Mouse (Mus musculus): ENCODE measurements around the gene Tunar.

Gene Tunar

DNA sequence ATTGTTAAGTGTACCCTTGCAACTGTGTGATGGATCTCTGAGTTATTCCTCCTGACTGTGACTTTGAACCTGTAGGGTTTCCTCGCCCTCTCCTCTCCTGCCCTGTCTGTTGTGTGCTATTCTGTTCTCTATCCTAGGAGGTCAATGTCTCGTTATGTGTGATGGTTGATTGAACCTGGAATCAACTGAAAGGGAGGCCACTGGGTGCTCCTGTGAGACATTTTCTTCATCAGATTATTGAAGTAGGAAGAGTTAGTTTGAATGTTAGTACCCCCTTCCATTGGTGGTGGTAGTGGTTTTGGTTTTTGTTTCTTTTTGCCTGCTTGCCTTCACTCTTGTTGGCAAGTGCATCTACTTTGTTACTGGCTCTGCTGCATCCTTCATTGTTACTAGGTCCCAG lies at the start of gene Tunar:
Tunar (plus strand) TSS at position 301 of the 400 bp plus-strand sequence.
- no peak for DNase-seq (ENCODE audit: low spot score)

DNA sequence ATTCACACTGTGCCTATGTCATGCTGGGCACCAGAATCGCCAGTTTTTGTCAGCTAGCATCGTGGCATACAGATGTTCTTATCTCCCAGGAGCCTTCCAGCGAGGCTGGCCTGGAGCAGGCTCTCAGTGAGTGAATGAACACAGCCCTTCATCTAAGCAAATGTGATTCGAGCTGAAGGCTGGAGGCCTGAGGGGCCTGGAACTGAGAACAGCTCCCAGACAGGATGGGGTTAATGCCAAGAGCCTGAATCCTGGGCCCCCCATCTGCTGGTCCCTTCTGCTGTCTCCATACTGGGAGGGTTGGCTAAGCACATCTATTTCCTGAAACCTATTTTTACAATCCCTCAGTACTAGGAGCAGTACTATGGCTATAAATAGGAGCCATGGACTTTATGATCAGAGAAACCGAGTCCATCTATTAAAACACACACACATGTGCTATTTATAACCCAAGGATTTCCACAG lies 21.1 kb upstream of the Tunar start:
- no peak for DNase-seq (ENCODE audit: low spot score)

DNA sequence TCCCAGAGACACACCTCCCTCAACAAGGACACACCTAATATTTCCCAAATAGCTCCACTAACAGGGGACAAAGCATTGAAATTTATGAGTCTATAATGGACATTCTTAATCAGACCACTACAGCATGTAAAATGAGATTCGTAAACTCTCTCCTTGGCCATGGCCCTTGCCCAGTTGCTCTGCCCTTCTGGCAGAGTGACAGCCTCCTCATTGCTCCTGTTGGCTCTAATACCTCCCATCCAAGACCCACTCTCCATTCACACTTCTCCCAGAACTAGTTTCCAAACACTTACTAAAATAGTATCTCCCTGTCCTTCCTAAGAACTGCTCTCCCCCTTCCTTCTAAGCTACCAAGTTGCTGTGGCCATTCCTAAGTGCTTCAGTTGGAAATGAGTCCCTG lies 19.3 kb upstream of the Tunar start:
- no peak for DNase-seq (ENCODE audit: low spot score)

DNA sequence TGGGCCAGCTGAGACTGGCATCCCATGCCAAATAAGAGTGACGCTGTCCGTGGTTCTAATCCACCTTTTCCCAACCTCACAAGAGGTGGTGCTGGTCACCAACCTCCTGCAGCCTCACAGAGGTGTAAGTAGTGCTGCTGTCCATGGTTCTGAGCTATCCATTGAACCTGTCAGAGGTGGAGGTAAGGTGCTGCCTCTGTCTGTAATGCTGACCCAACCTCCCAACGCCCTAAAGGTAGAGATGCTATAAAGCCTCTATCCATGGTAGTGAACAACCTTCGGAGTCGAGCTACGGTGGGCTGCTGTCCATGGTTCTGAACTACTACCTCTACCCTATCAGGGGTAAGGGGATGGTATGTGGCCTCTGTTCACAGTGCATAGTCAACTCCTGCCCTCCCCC lies 11.5 kb upstream of the Tunar start:
- DNase-seq (ENCODE audit: low spot score) = peak; percentile 76

DNA sequence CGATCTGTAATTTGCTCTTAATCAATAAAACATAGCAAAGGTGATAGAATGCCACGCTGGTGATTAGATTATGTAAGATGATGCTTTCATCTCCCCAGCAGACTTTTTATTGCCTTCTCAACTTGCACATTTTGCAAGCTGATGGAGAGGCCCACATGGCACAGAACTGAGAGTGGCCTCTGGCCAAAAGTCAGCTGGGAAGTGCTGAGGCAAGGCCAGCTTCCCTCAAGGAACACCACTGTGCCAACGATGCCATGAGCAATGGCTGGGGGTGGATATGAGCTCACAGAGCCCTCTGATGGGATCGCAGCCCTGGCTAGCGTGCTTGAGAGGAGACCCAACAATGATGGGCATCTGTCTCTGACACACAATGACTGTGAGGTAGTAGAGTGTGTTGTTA lies 6.6 kb upstream of the Tunar start:
- DNase-seq (ENCODE audit: low spot score) = no peak

DNA sequence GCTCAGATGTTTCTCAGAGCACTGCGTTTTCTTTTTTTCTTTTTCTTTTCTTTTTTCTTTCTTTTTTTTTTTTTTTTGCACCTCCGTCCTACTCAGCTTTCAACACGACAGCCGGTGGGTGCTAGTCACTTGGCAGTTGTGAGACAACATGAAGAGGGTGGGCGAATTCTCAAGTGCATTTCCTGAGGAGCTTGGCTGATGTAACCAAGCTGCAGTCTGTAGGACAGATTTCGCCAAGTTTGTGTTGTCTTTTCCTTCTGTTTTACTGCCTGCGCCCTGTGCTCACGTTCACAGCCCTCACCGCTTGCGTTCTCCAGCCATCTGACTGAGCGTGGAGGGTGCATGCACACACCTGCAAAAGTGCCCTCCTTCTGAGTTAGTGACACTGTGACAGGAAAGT lies 5.3 kb upstream of the Tunar start:
- DNase-seq (ENCODE audit: low spot score) = no peak

DNA sequence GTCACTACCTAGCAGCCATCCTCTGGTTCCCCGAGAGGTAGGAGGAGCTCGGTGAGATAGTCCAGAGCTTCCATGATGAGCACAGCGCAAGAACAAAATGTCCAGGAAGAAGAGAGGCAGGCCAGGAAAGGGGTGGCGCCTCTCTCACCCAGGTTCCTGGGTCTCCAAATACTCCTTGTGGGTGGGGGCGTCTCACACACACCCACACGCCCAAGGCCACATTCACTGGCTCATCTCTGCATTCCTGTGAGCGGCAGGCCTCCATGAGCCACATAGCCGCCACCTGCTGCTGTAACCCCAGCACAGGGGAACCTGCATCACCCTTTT lies 2.4 kb downstream of the Tunar start:
- DNase-seq (ENCODE audit: low spot score) = no peak

DNA sequence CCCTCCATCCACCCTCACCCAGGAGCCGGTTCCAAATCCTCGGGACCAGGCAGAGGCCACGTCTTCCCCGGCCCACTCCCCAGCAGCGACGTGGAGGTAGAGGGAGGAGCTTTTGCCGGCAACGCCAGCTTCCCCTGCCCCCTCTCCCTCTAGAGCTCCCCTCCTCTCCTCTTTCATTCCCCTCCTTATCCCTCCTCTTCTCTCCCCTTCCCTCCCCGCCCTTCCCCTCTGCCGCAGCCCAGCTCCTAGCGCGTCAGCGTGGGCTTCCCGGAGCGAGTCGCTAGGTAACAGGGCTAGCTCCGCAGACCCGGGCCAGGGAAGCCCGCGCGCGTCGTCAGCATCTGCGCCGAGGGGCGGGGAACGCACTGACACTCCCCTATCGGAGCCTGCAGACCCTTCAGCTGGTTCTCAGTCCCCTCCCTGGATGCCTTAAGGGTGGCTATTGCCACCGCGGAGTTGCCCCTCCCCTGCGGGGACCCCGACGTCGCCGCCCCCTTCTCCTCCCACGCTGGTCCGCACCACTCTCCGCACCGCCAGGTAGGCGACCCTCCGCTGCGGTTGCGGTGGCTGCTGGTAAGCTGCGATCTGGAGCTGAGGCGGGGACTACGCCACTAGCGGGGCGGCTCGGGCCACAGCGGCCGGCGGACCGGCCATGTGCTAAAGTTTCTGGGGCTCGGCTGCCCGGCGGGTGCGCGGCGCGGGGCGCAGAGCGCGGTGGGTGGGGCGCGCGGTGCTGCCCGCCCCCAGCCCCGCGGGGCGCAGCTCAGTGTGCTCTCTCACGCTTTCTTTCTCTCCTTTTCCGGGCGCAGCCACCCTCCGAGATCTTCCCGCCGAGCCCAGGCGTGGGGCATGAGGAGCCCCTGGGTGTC lies 3.0 kb downstream of the Tunar start:
- peak; percentile 73 for DNase-seq (ENCODE audit: low spot score)

DNA sequence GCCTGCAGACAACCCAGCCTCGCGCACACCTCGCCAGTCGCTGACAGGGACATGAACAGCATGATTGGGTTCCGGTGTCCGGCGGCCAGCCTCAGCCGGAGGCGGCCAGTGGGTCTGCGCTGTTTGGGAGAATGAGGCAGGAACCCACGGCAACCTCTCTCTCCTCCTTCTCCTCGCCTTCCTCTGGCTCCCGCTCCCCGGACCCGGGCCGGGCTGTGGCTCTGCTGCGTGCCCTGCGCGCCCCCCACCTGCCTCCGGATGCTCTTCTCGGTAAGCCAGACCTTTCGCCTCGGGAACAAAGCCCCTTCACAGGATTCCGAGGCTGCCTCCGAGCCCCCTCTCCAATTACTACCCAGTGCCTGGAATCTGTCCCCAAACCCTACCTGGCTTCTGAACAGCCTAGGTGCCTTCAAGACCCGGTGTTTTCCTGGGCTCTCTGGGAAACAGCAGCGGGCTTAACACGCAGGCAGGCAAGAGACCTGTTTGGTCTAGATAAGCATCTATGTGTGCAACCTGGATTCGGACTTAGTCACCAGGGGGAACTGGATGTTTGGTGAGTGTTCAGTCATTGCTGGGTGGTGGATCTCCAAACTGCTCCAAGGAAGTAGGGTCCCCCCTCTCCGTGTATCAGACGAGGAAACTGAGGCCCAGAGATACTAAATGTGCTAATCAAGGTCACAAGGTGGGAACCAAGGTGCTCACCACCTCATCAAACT lies 3.8 kb downstream of the Tunar start:
- peak; percentile 21 for DNase-seq (ENCODE audit: low spot score)

DNA sequence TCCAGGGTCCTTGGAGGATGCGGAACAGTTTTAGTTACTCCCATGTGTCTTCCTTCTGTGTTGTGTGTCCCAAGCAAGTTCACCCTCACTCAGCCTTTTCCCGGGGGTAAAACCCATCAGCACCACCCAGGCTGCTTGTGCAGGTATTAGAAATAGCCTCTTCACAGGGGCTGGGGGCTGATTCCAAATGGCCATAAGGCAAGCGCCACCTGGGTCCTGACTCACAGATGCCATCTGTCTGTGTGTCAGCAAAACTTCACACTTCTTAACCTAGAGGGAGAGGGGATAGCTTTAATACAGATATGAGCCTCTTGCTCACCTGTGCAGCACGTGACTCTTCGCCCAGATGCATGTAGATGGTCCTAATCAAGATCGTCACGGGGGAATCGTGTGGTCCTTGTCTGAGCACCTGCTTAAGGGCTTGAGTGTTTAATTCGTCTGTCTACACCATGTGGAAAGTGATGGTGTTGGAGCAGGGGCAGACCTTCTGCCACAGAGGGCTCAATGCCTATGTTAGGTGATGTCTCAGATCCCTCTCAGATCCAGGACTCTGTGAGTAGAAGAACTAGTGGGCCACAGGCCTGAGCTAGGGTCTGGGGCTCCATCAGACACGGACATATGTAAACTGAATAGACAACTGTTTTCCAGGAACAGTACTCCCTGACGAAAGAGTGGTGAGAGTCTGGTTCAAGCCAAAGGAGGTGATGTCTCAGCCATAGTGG lies 4.7 kb downstream of the Tunar start:
- no peak for DNase-seq (ENCODE audit: low spot score)

DNA sequence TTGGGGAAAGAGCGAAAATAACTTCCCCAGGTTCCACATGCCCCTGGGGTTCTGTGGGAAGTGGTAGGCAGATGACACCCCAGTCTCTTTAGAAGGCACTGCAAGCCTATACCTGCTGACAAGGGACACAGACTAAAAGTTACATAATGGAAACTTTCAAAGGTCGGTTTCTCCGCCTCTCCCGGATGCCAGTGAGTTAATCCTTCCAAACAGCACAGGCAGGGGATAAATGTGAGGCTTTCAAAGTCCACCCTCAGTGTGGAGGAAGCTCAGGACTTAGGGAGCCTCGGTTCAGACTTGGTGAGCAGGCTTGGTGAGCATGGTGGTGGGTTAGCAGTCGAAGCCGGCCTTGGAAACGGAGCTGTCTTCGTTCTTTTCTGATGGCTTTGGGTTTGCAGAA lies 7.9 kb downstream of the Tunar start:
- DNase-seq (ENCODE audit: low spot score) = no peak

DNA sequence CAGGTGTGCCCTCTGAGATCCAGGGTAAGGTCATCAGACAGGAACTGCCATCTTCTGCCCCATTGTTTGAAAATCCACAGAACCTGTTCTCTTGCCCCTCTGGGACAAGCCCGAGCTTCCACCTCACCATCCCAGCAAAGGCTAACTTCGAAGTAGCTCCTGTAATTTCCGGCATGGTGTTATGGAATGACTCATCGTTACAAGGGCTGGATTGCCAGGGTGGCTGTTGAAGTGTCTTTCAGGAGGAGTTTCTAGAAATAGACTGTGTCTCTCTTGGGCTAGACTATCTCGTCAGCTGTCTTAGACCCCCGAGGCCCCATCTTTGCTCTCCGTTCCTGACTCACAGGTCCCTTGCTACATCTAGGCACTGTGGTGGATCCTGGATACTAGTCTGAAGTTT lies 10.8 kb downstream of the Tunar start:
- no peak for DNase-seq (ENCODE audit: low spot score)

DNA sequence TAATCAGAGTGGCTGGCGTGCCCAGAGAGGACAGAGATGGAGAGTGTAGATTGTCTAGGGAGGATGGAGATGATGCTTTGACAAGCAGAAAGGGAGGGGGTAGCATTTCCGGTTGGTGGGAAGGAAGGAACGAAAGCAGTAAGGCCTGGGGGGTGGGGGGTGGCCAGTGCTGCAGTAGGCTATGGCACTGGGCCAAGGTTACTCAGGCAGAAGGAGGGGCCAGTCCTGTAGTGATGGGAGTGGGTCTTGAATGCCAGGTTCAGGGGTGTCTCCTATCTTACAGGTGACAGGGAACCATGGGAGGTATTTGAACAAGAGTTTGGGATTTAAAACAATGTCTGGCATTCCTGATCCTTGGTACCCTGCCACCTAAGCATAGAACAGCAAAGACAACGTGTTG lies 13.2 kb downstream of the Tunar start:
- no peak for DNase-seq (ENCODE audit: low spot score)

DNA sequence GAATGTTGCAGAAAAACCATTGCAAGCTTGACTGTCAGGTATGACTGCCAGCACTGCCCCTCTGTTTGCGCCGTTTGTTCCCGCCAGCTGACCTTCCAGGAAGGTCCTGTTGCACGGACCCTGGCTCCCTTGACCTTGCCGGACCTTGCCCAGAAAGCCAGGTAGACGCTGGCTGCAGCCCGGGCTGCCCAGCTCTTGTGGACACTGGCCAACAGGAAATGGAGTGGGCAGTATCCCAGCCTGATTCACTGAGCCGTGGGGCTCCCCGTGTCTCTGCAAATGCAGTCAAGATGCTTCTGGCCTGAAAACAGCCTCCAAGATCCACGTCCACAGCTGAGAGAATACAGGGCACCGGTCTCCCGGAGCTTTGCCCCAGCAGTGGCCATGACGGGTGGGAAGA lies 13.6 kb downstream of the Tunar start:
- no peak for DNase-seq (ENCODE audit: low spot score)

DNA sequence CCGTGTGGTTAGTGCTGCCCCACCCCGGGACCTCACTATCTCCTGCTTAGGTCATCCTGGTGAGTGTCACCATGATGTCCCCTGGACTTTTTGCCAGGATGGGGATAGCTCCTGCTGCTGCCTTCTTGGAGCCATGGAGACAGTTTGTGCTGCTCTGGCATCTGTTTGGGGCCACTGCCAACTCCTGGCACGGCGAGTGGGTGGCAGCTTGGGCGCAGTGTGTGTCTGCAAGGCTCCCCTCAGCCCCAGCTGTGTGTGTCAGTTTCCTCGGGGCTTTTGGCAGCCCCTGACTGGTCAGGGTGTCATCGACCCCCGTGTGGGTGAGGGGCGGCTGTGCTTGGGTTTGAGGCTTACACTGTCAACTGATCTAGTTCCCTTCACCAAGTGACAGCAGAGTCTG lies 20.6 kb downstream of the Tunar start:
- no peak for DNase-seq (ENCODE audit: low spot score)

DNA sequence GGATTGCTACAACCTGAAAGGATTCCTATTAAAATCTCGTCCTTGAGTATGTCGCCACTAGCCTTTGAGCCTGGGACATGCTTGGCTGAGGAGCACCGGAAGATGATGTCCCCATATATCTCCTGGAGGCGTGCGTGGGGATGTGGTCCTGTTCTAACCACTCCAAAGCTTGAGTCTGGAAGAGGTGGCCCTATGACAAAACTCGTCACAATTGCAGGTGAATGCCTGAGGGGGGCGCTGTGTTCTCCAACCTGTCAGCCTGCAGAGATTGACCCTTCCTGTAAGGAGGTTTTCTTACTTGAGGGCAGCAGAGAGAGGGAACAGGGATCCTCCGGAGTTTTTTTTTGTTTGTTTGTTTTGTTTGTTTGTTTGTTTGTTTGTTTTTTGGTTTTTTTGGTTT lies 21.1 kb downstream of the Tunar start:
- no peak for DNase-seq (ENCODE audit: low spot score)

DNA sequence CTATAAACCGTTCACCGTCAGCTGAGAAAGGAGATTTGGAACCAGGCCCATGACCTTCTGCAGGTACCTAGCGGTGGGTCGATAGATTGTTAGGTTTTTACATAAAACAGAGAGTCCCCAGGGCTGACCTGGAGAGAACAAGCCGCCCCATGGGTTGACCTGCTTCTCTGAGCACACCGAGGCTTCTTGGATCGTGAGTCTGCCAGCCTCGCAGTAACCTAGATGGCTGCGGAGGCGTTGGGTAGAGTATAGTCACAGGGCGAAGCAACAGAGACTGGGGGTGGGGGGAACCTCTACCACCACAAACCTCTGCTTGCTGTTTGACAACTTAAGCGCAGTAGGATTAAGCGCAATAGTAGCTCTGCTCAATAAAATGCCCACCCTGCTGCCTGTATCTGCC lies 23.1 kb downstream of the Tunar start:
- no peak for DNase-seq (ENCODE audit: low spot score)

DNA sequence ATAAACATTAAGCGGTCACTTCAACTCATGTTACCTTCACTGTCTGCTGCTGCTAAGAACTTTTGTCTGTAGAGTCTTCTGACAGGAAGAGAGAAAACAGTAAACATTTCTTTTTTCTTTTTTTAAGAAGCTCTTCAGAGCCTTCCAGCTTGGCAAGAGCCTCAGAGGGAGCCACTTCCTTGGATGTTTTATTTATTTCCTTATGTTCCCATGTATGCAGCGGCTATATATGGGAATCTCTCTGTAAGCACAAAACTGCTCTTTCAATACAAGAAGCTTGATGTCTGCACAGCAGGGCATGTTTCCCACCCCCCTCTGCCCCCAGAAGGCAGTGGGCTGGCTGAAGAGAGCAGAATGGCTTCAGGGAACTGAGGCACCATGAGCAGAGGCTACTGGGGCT lies 30.0 kb downstream of the Tunar start:
- DNase-seq (ENCODE audit: low spot score) = no peak

DNA sequence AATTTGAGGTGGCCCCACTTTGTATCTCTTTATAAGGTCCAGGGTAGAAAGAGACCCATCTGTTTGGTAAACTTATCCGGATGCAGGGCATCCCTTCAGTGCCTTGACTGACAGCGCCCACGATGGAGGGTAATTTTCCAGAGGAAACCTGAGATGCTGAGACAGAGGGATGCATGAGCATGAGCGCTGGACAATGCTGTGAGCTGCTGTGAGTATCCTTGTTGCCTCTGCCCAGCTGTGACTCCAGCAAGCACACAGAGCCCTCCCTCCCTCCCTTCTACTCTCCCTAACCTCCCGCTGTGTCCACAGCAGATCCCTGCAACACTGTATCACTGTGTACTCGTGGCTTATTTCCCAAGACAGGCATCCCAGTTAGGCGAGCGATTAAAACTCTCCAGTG lies 40.9 kb downstream of the Tunar start:
- no peak for DNase-seq (ENCODE audit: low spot score)

DNA sequence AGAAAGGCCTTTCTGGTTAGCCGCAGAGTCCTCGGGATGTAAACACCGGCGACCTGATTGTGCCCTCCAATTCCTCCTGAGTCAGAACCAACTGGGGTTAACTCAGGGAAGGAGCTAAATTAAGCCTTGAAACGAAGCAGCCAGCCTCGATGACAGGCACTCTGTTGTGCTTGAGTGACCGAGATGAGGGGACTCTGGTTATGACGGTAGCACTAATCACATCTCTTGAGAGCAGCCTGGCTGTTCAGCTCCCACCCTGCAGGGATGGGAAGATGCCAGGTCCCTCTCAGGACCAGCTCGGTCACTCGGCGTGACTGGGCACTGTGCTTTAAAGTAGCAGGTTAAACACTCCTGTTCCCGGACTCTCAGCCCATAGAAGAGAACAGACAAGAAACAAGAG lies 43.3 kb downstream of the Tunar start:
- no peak for DNase-seq (ENCODE audit: low spot score)

DNA sequence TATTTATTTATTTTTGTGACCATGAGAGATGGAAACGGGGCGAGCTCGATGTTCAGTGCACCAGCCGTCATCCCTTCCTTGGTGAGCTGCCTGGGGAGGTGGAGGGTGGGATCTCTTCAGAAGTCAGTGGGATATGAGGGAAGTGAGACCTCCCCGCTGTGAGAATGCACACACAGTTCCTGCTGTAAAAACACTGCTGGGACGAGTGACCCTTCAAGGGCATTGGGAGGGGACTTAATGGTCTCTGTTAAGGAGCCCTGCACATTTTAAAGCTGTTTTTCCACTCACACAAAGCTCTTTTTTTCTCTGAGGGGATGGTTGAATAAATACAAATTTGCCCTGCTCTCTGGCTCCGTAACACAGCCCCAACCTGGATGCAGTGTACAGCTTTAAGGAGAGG lies 49.1 kb downstream of the Tunar start:
- no peak for DNase-seq (ENCODE audit: low spot score)

DNA sequence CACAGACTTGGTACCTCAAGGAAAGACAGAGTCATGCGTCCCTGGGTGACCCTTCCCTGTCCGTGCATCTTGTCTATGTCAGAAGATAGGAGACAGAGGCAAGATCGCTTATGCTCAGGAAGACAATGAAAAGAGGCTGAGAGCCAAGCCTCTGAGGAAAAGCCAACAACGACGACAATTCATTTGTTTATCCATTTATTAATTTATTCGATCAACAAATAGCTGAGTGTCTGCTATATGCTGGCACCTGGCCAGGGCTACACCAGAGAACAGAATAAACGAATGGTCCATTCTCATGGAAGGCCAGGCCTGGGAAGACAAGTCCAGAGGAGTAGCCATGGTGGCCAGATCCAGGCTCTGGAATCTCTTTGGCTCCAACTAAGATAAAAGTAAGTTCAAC lies 61.0 kb downstream of the Tunar start:
- no peak for DNase-seq (ENCODE audit: low spot score)

DNA sequence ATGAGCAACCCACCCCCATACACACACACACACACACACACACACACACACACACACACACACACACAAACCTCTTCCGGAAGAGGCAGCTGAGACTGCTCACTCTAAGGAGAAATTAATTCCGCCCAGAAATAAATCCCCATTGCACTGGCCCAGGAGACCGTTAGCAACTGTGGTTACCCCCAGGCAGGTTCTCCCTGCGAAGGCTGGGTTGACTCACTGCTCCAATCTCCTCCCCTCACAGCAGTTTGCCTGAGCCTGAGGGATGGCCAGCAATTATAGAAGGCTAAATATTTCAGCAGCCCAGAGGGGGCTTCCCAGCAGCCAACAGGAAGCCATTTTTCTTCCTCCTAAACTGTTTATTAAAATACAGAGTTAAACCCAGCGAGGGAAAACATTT lies 64.5 kb downstream of the Tunar start:
- peak; percentile 19 for DNase-seq (ENCODE audit: low spot score)
